Mouse (Mus musculus): ENCODE results near the gene Rnf130.

The Rnf130 gene

GRCm38 (mm10) chr11:50026521-50027090 lies 1.5 kb downstream of the Rnf130 start:
- TF ChIP-seq NANOG (IDR thresholded peaks at IDR 0.05; ENCODE audit: borderline replicate concordance, low read length): no peak
- no peak for TF ChIP-seq CTCF (conservative IDR thresholded peaks at IDR 0.05; ENCODE audit: low read length)
- no peak for TF ChIP-seq POU5F1 (IDR thresholded peaks at IDR 0.05; ENCODE audit: borderline replicate concordance, low read length)
- H3K4me3 ChIP-seq (replicated peaks; ENCODE audit: low read length): no peak overlapping the region
- H3K9me3 ChIP-seq (ENCODE audit: low read length): peaks cover 10% of the 10 kb centered on the region; the same call in 1 of the 2 replicates
- H3K36me3 ChIP-seq (ENCODE audit: insufficient read depth, low read length): no peaks in the 10 kb centered on the region
- peaks cover 7% of the 10 kb centered on the region for H3K4me1 ChIP-seq (replicated peaks; ENCODE audit: low read depth, low read length)
- H3K27me3 ChIP-seq (ENCODE audit: insufficient read depth, low read length): peaks cover 51% of the 10 kb centered on the region

- Histone ChIP-seq H3K4me3 (replicated peaks; ENCODE audit: low read length) (no peak overlapping the region), H3K27me3 (ENCODE audit: insufficient read depth, low read length) (peaks cover 39% of the 10 kb centered on the region), H3K4me1 (replicated peaks; ENCODE audit: low read depth, low read length) (peaks cover 4% of the 10 kb centered on the region), H3K36me3 (ENCODE audit: insufficient read depth, low read length) (no peaks in the 10 kb centered on the region), H3K9me3 (ENCODE audit: low read length) (peaks cover 10% of the 10 kb centered on the region; the same call in 1 of the 2 replicates)
- TF ChIP-seq CTCF (conservative IDR thresholded peaks at IDR 0.05; ENCODE audit: low read length) (no peak), POU5F1 (IDR thresholded peaks at IDR 0.05; ENCODE audit: borderline replicate concordance, low read length) (no peak), NANOG (IDR thresholded peaks at IDR 0.05; ENCODE audit: borderline replicate concordance, low read length) (no peak)
Observed at GRCm38 (mm10) chr11:50028416-50028815, 3.3 kb downstream of the Rnf130 start.

- no peak for TF ChIP-seq POU5F1 (IDR thresholded peaks at IDR 0.05; ENCODE audit: borderline replicate concordance, low read length)
- TF ChIP-seq NANOG (IDR thresholded peaks at IDR 0.05; ENCODE audit: borderline replicate concordance, low read length): no peak
- TF ChIP-seq CTCF (conservative IDR thresholded peaks at IDR 0.05; ENCODE audit: low read length): no peak
- Histone ChIP-seq H3K27me3 (ENCODE audit: insufficient read depth, low read length) (no peaks in the 10 kb centered on the region), H3K9me3 (ENCODE audit: low read length) (no peaks in the 10 kb centered on the region), H3K4me3 (replicated peaks; ENCODE audit: low read length) (no peak overlapping the region), H3K36me3 (ENCODE audit: insufficient read depth, low read length) (no peaks in the 10 kb centered on the region), H3K4me1 (replicated peaks; ENCODE audit: low read depth, low read length) (no peaks in the 10 kb centered on the region)
Observed at GRCm38 (mm10) chr11:50034155-50034554, 9.0 kb downstream of the Rnf130 start.

- TF ChIP-seq POU5F1 (IDR thresholded peaks at IDR 0.05; ENCODE audit: borderline replicate concordance, low read length) (no peak), NANOG (IDR thresholded peaks at IDR 0.05; ENCODE audit: borderline replicate concordance, low read length) (no peak), CTCF (conservative IDR thresholded peaks at IDR 0.05; ENCODE audit: low read length) (no peak)
- Histone ChIP-seq H3K27me3 (ENCODE audit: insufficient read depth, low read length) (no peaks in the 10 kb centered on the region), H3K36me3 (ENCODE audit: insufficient read depth, low read length) (no peaks in the 10 kb centered on the region), H3K4me3 (replicated peaks; ENCODE audit: low read length) (no peak overlapping the region), H3K9me3 (ENCODE audit: low read length) (no peaks in the 10 kb centered on the region), H3K4me1 (replicated peaks; ENCODE audit: low read depth, low read length) (no peaks in the 10 kb centered on the region)
Observed at GRCm38 (mm10) chr11:50035726-50036125, 10.6 kb downstream of the Rnf130 start.

GRCm38 (mm10) chr11:50036781-50037460 lies 11.8 kb downstream of the Rnf130 start:
- Histone ChIP-seq H3K36me3 (ENCODE audit: insufficient read depth, low read length) (no peaks in the 10 kb centered on the region), H3K27me3 (ENCODE audit: insufficient read depth, low read length) (no peaks in the 10 kb centered on the region), H3K9me3 (ENCODE audit: low read length) (no peaks in the 10 kb centered on the region), H3K4me1 (replicated peaks; ENCODE audit: low read depth, low read length) (no peaks in the 10 kb centered on the region), H3K4me3 (replicated peaks; ENCODE audit: low read length) (no peak overlapping the region)
- no peak for TF ChIP-seq POU5F1 (IDR thresholded peaks at IDR 0.05; ENCODE audit: borderline replicate concordance, low read length)
- no peak for TF ChIP-seq NANOG (IDR thresholded peaks at IDR 0.05; ENCODE audit: borderline replicate concordance, low read length)
- no peak for TF ChIP-seq CTCF (conservative IDR thresholded peaks at IDR 0.05; ENCODE audit: low read length)

GRCm38 (mm10) chr11:50038757-50039156 lies 13.6 kb downstream of the Rnf130 start:
- no peak overlapping the region for H3K4me3 ChIP-seq (replicated peaks; ENCODE audit: low read length)
- no peaks in the 10 kb centered on the region for H3K4me1 ChIP-seq (replicated peaks; ENCODE audit: low read depth, low read length)
- no peaks in the 10 kb centered on the region for H3K36me3 ChIP-seq (ENCODE audit: insufficient read depth, low read length)
- no peaks in the 10 kb centered on the region for H3K27me3 ChIP-seq (ENCODE audit: insufficient read depth, low read length)
- no peaks in the 10 kb centered on the region for H3K9me3 ChIP-seq (ENCODE audit: low read length)
- TF ChIP-seq POU5F1 (IDR thresholded peaks at IDR 0.05; ENCODE audit: borderline replicate concordance, low read length): no peak
- no peak for TF ChIP-seq CTCF (conservative IDR thresholded peaks at IDR 0.05; ENCODE audit: low read length)
- no peak for TF ChIP-seq NANOG (IDR thresholded peaks at IDR 0.05; ENCODE audit: borderline replicate concordance, low read length)

GRCm38 (mm10) chr11:50041148-50041547 lies 16.0 kb downstream of the Rnf130 start:
- H3K4me1 ChIP-seq (replicated peaks; ENCODE audit: low read depth, low read length): no peaks in the 10 kb centered on the region
- H3K27me3 ChIP-seq (ENCODE audit: insufficient read depth, low read length): no peaks in the 10 kb centered on the region
- H3K9me3 ChIP-seq (ENCODE audit: low read length): no peaks in the 10 kb centered on the region
- H3K36me3 ChIP-seq (ENCODE audit: insufficient read depth, low read length): no peaks in the 10 kb centered on the region
- TF ChIP-seq CTCF (conservative IDR thresholded peaks at IDR 0.05; ENCODE audit: low read length): no peak
- no peak for TF ChIP-seq NANOG (IDR thresholded peaks at IDR 0.05; ENCODE audit: borderline replicate concordance, low read length)
- TF ChIP-seq POU5F1 (IDR thresholded peaks at IDR 0.05; ENCODE audit: borderline replicate concordance, low read length): no peak
- H3K4me3 ChIP-seq (replicated peaks; ENCODE audit: low read length): no peak overlapping the region

- no peaks in the 10 kb centered on the region for H3K27me3 ChIP-seq (ENCODE audit: insufficient read depth, low read length)
- no peak for TF ChIP-seq NANOG (IDR thresholded peaks at IDR 0.05; ENCODE audit: borderline replicate concordance, low read length)
- TF ChIP-seq POU5F1 (IDR thresholded peaks at IDR 0.05; ENCODE audit: borderline replicate concordance, low read length): no peak
- no peak for TF ChIP-seq CTCF (conservative IDR thresholded peaks at IDR 0.05; ENCODE audit: low read length)
- no peak overlapping the region for H3K4me3 ChIP-seq (replicated peaks; ENCODE audit: low read length)
- H3K9me3 ChIP-seq (ENCODE audit: low read length): no peaks in the 10 kb centered on the region
- H3K36me3 ChIP-seq (ENCODE audit: insufficient read depth, low read length): no peaks in the 10 kb centered on the region
- H3K4me1 ChIP-seq (replicated peaks; ENCODE audit: low read depth, low read length): no peaks in the 10 kb centered on the region
Observed at GRCm38 (mm10) chr11:50042345-50042997, 17.3 kb downstream of the Rnf130 start.
